Mouse (Mus musculus): Measurements from ENCODE around the gene Gm20388. TPM values are rescaled to one million over a fixed set of nuclear protein-coding genes. Genes with fewer than 3 reads are reported as not detected.
A peak's percentile ranks its signal among the peaks of the same experiment; 100 is the strongest.

Gm20388 gene
- polyA plus RNA-seq, 1 experiment: 28.1 TPM

GRCm38 (mm10) chr8:121421009-121421408 is 1510.4 kb downstream of the Gm20388 start:
- Histone ChIP-seq H3K36me3 (ENCODE audit: control insufficient read depth, insufficient read depth, low read length, poor library complexity, severe bottlenecking) (no peaks in the 10 kb centered on the region), H3K4me1 (ENCODE audit: control insufficient read depth, insufficient read depth, low read length) (no peaks in the 10 kb centered on the region), H3K27ac (ENCODE audit: insufficient read depth, low read length) (no peak overlapping the region), H3K9me3 (replicated peaks; ENCODE audit: control insufficient read depth, insufficient read depth, low read length, poor library complexity, severe bottlenecking) (no peaks in the 10 kb centered on the region), H3K4me3 (ENCODE audit: low read depth, low read length) (no peak overlapping the region), H3K27me3 (ENCODE audit: control insufficient read depth, insufficient read depth, low read length, poor library complexity, severe bottlenecking) (no peaks in the 10 kb centered on the region), H3K9ac (ENCODE audit: low read depth, poor library complexity, severe bottlenecking) (no peak overlapping the region)
- TF ChIP-seq CTCF (IDR thresholded peaks at IDR 0.05; ENCODE audit: low read depth, low read length): no peak
- no peak for TF ChIP-seq EP300 (IDR thresholded peaks at IDR 0.05; ENCODE audit: insufficient read depth, low read depth, low read length)
- TF ChIP-seq POLR2A (IDR thresholded peaks at IDR 0.05; ENCODE audit: insufficient read depth, low read length): no peak

GRCm38 (mm10) chr8:121424080-121424479 is 1513.4 kb downstream of the Gm20388 start:
- no peaks in the 10 kb centered on the region for H3K27me3 ChIP-seq (ENCODE audit: control insufficient read depth, insufficient read depth, low read length, poor library complexity, severe bottlenecking)
- no peak for TF ChIP-seq POLR2A (IDR thresholded peaks at IDR 0.05; ENCODE audit: insufficient read depth, low read length)
- TF ChIP-seq CTCF (IDR thresholded peaks at IDR 0.05; ENCODE audit: low read depth, low read length): no peak
- TF ChIP-seq EP300 (IDR thresholded peaks at IDR 0.05; ENCODE audit: insufficient read depth, low read depth, low read length): no peak
- no peaks in the 10 kb centered on the region for H3K9me3 ChIP-seq (replicated peaks; ENCODE audit: control insufficient read depth, insufficient read depth, low read length, poor library complexity, severe bottlenecking)
- H3K4me1 ChIP-seq (ENCODE audit: control insufficient read depth, insufficient read depth, low read length): no peaks in the 10 kb centered on the region
- H3K36me3 ChIP-seq (ENCODE audit: control insufficient read depth, insufficient read depth, low read length, poor library complexity, severe bottlenecking): no peaks in the 10 kb centered on the region
- H3K9ac ChIP-seq (ENCODE audit: low read depth, poor library complexity, severe bottlenecking): no peak overlapping the region
- H3K27ac ChIP-seq (ENCODE audit: insufficient read depth, low read length): no peak overlapping the region
- H3K4me3 ChIP-seq (ENCODE audit: low read depth, low read length): no peak overlapping the region

- Histone ChIP-seq H3K4me1 (ENCODE audit: control insufficient read depth, insufficient read depth, low read length) (no peaks in the 10 kb centered on the region), H3K27ac (ENCODE audit: insufficient read depth, low read length) (no peak overlapping the region), H3K27me3 (ENCODE audit: control insufficient read depth, insufficient read depth, low read length, poor library complexity, severe bottlenecking) (no peaks in the 10 kb centered on the region), H3K36me3 (ENCODE audit: control insufficient read depth, insufficient read depth, low read length, poor library complexity, severe bottlenecking) (no peaks in the 10 kb centered on the region), H3K4me3 (ENCODE audit: low read depth, low read length) (no peak overlapping the region), H3K9ac (ENCODE audit: low read depth, poor library complexity, severe bottlenecking) (no peak overlapping the region), H3K9me3 (replicated peaks; ENCODE audit: control insufficient read depth, insufficient read depth, low read length, poor library complexity, severe bottlenecking) (no peaks in the 10 kb centered on the region)
- TF ChIP-seq CTCF (IDR thresholded peaks at IDR 0.05; ENCODE audit: low read depth, low read length) (peak; percentile 57), POLR2A (IDR thresholded peaks at IDR 0.05; ENCODE audit: insufficient read depth, low read length) (no peak)
These were observed 1514.0 kb downstream of the Gm20388 start for GRCm38 (mm10) chr8:121424600-121424999.

GRCm38 (mm10) chr8:121431499-121431898 is 1520.9 kb downstream of the Gm20388 start:
- Histone ChIP-seq H3K27me3 (ENCODE audit: control insufficient read depth, insufficient read depth, low read length, poor library complexity, severe bottlenecking) (no peaks in the 10 kb centered on the region), H3K4me1 (ENCODE audit: control insufficient read depth, insufficient read depth, low read length) (no peaks in the 10 kb centered on the region), H3K36me3 (ENCODE audit: control insufficient read depth, insufficient read depth, low read length, poor library complexity, severe bottlenecking) (no peaks in the 10 kb centered on the region), H3K9ac (ENCODE audit: low read depth, poor library complexity, severe bottlenecking) (no peak overlapping the region), H3K9me3 (replicated peaks; ENCODE audit: control insufficient read depth, insufficient read depth, low read length, poor library complexity, severe bottlenecking) (no peaks in the 10 kb centered on the region), H3K27ac (ENCODE audit: insufficient read depth, low read length) (no peak overlapping the region), H3K4me3 (ENCODE audit: low read depth, low read length) (no peak overlapping the region)
- TF ChIP-seq CTCF (IDR thresholded peaks at IDR 0.05; ENCODE audit: low read depth, low read length): no peak
- no peak for TF ChIP-seq POLR2A (IDR thresholded peaks at IDR 0.05; ENCODE audit: insufficient read depth, low read length)
- no peak for TF ChIP-seq EP300 (IDR thresholded peaks at IDR 0.05; ENCODE audit: insufficient read depth, low read depth, low read length)

- H3K27ac ChIP-seq (ENCODE audit: insufficient read depth, low read length): no peak overlapping the region
- TF ChIP-seq CTCF (IDR thresholded peaks at IDR 0.05; ENCODE audit: low read depth, low read length) (no peak), POLR2A (IDR thresholded peaks at IDR 0.05; ENCODE audit: insufficient read depth, low read length) (no peak), EP300 (IDR thresholded peaks at IDR 0.05; ENCODE audit: insufficient read depth, low read depth, low read length) (no peak)
- H3K36me3 ChIP-seq (ENCODE audit: control insufficient read depth, insufficient read depth, low read length, poor library complexity, severe bottlenecking): no peaks in the 10 kb centered on the region
- H3K9ac ChIP-seq (ENCODE audit: low read depth, poor library complexity, severe bottlenecking): no peak overlapping the region
- H3K4me1 ChIP-seq (ENCODE audit: control insufficient read depth, insufficient read depth, low read length): no peaks in the 10 kb centered on the region
- H3K4me3 ChIP-seq (ENCODE audit: low read depth, low read length): no peak overlapping the region
- no peaks in the 10 kb centered on the region for H3K27me3 ChIP-seq (ENCODE audit: control insufficient read depth, insufficient read depth, low read length, poor library complexity, severe bottlenecking)
- no peaks in the 10 kb centered on the region for H3K9me3 ChIP-seq (replicated peaks; ENCODE audit: control insufficient read depth, insufficient read depth, low read length, poor library complexity, severe bottlenecking)
These were observed 1522.8 kb downstream of the Gm20388 start for GRCm38 (mm10) chr8:121433466-121433865.

- H3K36me3 ChIP-seq (ENCODE audit: control insufficient read depth, insufficient read depth, low read length, poor library complexity, severe bottlenecking): no peaks in the 10 kb centered on the region
- no peak overlapping the region for H3K9ac ChIP-seq (ENCODE audit: low read depth, poor library complexity, severe bottlenecking)
- no peaks in the 10 kb centered on the region for H3K27me3 ChIP-seq (ENCODE audit: control insufficient read depth, insufficient read depth, low read length, poor library complexity, severe bottlenecking)
- no peak overlapping the region for H3K27ac ChIP-seq (ENCODE audit: insufficient read depth, low read length)
- no peak overlapping the region for H3K4me3 ChIP-seq (ENCODE audit: low read depth, low read length)
- TF ChIP-seq CTCF (IDR thresholded peaks at IDR 0.05; ENCODE audit: low read depth, low read length): no peak
- TF ChIP-seq POLR2A (IDR thresholded peaks at IDR 0.05; ENCODE audit: insufficient read depth, low read length): no peak
- TF ChIP-seq EP300 (IDR thresholded peaks at IDR 0.05; ENCODE audit: insufficient read depth, low read depth, low read length): no peak
- H3K9me3 ChIP-seq (replicated peaks; ENCODE audit: control insufficient read depth, insufficient read depth, low read length, poor library complexity, severe bottlenecking): no peaks in the 10 kb centered on the region
- H3K4me1 ChIP-seq (ENCODE audit: control insufficient read depth, insufficient read depth, low read length): no peaks in the 10 kb centered on the region
These were observed 1526.0 kb downstream of the Gm20388 start for GRCm38 (mm10) chr8:121436656-121437055.

Measured in ES-Bruce4 (cell line).